Mouse (Mus musculus): ENCODE measurements around the gene Gm21972.

Gene Gm21972

DNA sequence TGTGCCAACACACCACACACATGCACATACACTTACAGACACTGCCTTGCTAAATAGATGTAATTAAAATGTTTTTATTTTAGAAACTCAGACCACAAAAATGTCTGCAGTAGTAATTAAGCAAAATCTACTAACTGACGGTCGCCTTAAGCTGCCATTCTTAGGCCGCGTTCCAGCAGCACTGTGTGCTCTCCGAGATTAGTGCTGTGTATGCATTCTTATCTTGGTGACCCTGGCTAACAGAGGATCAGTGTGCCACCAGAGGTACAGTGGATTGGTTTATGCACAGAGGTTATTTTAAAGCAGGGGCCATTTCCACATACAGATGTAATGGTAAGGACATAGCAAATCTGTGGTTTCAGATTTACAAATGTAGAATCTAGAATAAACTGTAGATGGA, 27.6 kb downstream of the Gm21972 start:
- no peak for DNase-seq (ENCODE audit: low spot score)

DNA sequence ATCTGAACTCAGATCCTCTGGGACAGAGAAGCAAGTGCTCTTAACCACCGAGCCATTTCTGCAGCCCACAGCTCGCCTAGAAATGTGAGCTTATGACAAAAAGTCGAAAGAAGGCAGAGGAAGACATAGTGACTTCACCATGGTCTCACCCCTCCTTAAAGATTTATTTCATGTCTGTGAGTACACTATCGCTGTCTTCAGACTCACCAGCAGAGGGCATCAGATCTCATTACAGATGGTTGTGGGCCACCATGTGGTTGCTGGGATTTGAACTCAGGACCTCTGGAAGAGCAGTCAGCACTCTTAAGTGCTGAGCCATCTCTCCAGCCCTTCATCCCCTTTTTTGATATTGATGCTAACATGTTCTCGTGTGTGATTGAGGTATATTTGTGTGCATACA, 41.2 kb downstream of the Gm21972 start:
- DNase-seq (ENCODE audit: low spot score), result no peak

DNA sequence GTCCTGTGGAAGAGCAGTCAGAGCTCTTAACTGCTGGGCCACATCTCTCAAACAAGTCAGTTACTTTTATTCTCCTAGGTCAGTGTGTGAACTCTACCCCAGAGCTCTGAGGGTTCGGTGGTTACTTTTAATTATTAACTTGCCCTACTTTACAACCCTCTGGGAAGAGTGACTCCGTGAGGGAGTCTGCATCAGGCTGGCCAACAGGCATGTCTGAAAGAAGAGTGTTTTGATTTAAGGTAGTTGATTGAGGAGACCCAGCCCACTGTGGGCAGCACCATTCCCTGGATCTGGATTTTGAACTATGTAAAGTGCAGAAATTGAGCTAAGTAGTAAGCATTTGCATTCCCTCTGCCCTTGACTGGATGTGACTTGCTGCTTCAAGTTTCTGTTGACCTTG, 42.6 kb downstream of the Gm21972 start:
- DNase-seq (ENCODE audit: low spot score), result no peak

DNA sequence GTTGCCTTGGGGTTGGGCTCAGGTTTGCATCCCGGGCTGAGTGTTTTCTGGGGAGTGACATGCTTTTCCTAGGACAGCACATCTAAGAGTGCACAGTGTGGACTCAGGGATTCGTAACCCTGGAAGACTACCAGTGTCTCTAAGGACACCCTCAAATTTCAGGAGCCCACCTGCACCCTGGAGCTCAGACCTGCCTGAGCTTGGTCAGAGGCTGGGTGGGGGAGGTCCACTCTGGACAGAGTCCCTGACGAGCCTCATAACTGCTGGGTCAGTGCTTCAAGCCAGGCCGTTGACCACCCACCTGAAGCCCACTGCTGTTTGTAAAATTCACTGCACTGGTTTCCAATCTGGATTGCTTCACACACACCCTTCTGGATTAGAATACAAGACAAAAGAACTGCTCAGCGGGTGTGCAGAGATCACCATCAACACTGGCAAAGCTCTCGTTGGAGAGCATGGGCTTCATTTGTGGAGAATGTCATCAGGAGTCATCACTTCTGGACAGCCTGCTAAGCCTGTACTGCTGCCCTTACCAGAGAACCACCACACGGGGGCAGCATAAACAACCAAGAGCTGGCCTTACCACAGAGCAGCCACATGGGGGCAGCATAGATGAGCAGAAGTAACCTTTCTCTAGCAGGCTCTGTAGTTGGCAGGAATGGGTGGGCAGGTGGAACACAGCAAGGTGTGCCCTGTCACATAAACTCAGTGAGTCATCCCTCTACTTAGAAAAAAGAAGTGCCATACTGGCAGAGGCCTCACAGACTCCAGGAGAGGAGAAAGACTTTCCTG, 45.2 kb downstream of the Gm21972 start:
- peak; percentile 38 for DNase-seq (ENCODE audit: low spot score)

DNA sequence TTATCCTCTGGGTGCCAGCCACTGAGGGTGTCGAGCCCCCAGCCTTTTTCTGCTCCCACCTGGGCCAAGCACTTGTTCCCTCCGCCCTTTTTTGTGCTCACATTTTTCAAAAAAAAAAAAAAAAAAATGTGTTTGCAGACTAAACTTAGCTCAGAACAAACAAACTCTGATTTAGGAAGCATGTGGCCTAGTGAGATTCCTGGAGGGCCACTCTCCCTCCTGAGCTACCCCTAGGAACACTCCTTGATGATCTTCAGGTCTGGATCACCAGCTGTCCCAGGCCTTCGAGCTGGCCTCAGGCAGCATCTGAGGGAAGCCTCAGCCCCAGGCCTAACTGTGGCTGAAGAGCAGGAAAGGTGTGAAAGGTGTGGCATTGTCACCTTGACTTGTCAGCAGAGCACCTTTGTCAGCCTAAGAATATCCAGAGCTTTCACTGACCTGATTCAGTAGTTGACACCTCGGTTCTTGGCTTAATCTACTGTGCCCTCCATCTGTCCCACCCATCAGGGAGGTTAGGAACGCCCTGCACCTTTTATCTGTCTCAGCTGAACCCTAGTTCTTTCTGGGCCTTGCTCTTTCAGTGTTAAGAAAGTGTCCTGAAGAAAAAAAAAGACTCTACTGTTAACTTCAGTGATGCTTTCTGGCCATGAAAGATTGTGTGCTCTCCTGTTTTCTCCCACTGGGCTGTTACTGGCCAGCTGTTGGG, 48.7 kb downstream of the Gm21972 start:
- no peak for DNase-seq (ENCODE audit: low spot score)

DNA sequence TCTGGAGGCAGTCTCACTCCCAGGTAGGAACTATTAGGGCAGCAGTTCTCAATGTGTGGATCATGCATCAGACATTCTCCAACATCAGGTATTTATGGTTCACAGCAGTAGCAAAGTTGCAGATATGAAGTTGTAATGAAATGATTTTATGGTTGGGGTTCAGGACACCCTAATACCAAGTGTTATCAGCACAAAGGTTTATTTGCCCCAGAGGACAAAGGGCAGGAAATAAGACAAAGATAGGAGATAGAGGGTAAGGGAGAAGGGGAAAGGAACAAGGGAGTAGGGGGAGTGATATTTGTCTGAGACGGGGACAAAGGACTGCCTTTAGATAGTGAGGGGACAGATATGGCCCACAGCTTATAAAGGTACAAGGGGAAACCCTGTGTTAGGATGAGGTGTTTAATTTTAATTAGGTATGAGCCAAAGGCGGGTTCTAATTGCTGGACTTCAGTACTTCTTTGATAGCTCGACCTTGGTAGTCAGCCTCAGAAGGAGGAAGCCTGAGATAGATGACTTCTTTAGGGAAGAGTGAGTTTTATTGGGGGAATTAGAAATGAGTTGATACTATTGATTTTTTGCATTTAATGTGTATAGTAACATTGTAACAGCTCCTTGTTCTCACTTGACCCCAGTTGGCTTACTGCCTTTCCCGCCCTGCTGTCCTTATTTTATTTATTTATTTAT, 50.3 kb downstream of the Gm21972 start:
- no peak for DNase-seq (ENCODE audit: low spot score)

DNA sequence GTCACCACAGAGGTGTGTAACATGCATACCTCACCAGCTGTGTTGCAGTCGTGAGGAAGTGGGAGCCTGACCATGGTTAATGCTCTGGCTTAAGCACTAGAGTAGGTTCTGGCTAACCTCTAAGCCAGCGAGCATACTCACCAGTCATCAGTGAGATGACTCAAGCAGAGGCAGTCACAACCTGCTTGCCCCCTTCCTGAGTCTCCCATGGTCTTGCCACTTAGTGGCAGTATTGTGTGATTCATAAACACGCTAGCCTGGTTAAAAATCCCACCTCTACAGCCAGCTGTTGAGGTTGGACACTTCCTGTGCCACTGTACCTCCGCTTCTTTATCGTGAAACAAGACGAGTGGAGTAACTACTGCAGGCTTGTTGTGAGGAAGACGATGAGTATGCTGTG, 53.3 kb downstream of the Gm21972 start:
- no peak for DNase-seq (ENCODE audit: low spot score)

DNA sequence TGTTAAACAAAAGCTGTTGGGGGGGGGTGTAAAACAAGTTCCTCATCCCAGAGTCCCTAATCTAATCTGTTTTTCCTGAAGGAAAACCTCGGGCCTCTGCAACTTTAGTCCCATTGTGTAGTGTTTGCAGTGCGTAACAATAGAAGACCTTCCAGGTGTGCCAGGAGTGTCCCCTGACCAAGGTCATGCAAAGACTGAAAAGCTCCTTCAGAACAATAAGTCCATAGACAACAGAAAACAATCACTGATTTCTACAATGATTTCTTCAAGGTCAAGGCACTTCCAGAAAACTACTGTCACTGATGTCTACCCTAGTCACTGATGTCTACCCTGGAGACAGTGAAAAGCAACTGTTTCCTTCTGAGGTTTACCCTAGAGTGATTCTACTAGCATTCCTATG, 54.4 kb downstream of the Gm21972 start:
- DNase-seq (ENCODE audit: low spot score), result no peak

DNA sequence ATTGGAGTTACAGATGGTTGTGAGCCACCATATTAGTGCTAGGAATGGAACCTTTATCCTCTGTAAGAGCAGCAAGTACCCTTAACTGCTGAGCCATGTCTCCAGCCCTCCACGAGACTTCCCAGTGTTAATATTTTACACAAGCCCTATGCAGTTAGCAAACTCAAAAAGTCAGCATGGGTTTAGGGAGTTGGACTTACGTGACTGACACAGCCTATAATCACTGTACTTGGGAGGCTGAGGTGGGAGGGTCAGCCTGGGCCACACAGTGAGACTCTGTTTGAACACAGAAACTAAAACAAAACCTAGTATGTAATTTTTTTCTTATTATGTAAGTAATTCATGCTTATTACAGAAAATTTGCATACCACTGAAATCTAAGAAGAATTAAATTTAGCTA, 54.8 kb downstream of the Gm21972 start:
- no peak for DNase-seq (ENCODE audit: low spot score)

DNA sequence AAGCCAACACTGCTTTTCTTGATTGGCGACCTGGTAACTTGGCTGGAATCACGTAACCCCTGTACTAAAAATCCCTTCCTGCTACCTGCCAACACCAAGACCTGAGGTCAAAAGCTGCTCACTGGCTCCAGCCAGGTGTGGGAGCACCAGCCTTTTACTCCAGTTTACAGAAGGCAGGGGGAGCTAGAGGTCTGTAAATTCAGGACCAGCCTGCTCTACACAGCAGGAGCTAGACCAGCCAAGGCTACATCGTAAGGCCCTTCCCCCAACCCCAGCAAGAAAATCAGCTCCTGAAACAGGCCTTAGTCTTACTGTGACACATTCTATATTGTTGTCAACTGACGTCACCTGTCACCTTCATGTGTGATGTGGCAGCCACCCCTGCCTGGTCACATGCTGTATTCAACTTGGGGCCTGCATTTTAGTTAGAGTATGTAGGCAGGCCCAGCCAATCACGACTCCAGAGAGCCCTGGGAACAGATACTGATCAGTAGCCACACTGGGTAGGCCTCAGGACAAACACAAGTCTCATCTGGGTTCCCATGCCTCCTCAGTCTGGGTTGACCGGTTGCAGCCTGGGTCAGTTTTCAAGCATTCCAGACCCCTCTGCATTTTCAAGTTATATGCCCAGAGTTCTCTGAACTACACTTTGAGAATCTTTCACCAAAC, 55.7 kb downstream of the Gm21972 start:
- no peak for DNase-seq (ENCODE audit: low spot score)

DNA sequence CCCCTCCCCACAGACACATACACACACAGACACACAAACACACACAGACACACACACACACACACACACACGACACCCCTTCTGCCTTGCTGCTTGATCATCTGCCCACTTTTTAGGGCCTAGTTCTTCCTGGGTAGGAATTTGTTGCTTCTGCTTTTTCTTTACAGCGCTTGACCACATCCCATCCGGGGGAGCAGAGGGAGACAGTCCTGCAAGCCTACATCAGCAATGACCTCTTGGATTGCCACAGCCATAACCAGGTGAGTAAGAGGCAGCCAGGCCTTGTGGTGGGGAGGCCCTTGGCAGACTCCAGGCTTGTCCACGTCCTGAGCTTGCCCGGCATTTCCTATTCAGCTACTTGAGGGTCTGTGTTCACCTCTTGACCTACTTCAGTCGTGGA, 57.4 kb downstream of the Gm21972 start:
- no peak for DNase-seq (ENCODE audit: low spot score)

DNA sequence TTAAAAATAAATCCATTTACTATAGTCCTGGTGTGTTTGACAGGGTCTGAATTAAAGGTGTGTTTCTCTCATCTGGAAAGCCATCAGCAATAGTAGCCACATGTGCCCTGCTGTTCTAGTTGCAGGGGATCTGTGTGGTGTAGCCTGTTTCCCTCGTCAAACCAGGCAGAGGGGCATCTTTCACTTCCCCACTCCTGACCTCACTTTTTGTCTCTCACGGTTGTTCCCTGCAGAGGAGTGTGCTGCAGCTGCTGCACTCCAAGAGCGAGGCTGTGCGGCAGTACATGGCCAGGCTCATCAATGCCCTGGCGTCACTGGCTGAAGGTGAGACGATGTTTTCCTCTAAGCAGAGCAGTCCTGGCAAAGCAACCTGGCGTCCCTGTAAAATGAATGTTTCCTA, 60.6 kb downstream of the Gm21972 start:
- no peak for DNase-seq (ENCODE audit: low spot score)

DNA sequence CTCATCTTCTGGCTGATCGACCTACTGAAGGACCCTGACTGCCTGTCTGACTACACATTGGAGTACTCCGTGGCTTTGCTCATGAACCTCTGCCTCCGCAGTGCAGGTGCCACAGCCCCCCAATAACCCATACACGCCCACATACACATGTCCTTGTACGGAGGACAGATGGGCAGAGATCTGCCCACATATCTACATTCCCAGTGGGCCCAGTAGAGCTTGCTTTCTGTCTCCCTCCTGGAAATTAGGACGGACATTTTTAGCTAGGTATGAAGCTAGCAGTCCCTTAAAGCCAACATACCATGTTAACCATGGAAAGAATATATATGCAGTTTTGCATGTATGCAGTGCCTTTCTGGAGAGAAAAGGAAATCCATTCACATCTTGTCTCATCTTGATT, 64.8 kb downstream of the Gm21972 start:
- DNase-seq (ENCODE audit: low spot score), result no peak

DNA sequence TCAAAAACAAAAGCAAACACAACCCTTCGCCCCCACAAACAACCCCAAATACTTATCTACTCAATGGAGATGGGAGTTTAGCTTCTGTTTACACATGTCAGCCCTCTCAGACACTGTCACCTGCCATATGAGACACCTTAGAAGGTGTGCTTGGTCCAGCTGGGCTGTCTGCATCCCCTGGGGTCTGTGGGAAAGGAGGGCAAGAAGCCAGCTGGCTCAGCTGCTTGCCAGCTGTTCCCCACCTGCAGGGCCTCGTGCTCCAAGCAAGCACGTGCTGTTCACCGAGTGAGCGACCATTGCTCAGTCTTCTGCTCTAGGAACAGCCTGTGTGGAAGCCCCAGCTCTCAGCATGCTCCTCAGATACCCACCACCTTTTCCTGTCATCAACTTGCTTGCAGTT, 65.6 kb downstream of the Gm21972 start:
- no peak for DNase-seq (ENCODE audit: low spot score)

DNA sequence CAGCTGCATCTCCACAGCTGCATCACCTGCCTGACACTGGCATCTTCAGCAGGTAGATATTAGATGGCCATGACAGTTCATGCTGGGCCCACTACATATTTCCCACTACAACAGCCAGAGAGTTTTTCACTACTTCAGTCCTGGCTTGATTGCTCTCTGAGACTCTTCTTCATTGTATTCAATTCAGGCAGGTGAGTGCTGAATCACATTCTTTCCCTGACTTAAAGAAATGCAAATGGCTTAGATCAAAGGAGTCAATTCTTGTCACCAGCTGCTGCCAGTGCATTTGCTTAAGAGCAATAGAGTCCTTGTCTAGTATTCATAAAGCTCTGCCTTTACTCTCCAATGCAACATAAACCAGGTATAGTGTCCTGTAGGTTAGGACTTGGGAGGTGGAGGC, 67.9 kb downstream of the Gm21972 start:
- no peak for DNase-seq (ENCODE audit: low spot score)

DNA sequence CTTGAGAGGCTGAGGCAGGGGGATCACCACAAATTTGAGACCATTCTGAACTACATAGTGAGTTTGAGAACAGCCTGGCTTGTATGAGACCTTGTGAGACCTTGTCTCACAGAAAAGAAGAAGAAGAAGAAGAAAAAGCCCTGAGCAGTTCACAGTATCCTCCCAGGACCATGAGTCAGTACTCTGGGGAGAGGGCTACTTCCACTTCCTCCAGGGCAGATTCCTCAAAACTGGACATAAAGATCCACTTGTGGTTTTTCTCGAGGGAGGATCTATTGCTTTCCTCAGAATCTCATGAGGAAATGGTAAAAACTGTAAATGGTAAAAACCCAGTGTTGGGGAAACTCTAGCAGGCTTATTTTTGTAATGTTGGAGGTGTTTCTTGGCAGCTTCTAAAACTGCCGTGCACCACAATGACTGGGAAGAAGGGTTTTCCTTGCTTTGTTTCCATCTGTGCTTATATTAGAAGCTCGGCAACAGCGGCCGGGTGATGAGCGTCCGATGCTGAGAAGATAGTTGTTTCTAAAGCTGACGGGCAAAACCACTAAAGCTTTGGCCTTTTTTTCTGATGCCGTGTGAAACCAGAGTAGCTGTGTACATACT, 69.3 kb downstream of the Gm21972 start:
- no peak for DNase-seq (ENCODE audit: low spot score)

DNA sequence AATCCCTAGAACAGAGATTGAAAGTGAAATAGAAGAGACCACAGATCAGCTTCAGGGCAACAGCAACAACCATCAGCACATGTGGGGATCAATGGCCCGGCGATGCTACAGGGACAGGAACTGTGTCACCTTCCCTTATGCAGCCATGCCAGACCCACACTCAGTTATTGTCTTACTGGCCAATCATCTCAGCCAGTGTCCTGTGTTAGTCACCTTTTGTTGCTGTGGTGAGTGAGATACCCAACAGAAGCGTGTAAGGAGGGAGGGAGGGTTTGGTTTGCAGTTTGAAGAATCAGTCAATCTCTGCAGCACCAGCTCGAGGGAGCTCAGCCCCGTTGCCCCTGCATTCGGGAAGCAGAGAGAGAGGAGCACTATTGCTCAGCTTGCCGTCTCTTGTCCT, 77.2 kb downstream of the Gm21972 start:
- no peak for DNase-seq (ENCODE audit: low spot score)

DNA sequence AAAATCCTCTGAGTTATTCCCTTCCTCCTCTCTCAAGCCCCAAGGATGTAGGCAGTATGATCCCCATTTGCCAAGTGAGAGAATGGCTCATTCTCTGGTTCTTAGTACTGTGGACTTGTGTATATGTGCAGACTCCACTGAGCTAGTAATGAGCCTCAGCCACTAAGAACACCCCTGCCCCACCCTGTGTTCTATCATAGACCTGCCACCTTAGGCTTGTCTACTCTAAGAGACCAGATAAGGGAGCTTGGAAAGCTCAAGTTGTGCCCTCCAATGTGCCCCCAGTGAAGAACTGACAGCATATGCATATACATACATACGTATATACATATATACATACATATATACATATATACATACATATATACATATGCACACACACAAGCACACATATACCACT, 78.1 kb downstream of the Gm21972 start:
- no peak for DNase-seq (ENCODE audit: low spot score)

Data from ovary, postnatal 10 days (tissue).